Mouse (Mus musculus) cortical plate, adult 2 months (tissue): Measurements from ENCODE around the gene Ahcyl1.

Experiments used
- CTCF ChIP-seq: fragments of 200-500 bp; IDR thresholded peaks from 2 replicates; pipeline ENCODE4 v1.5.1; 2011; ENCODE audit warnings: mild to moderate bottlenecking, control low read depth, low read length; ENCODE audit not compliant: insufficient read depth; ENCODE audit errors: extremely low read depth
- POLR2A ChIP-seq: fragments of 200-500 bp; IDR thresholded peaks from 2 replicates; pipeline ENCODE4 v1.6.1; 2011; ENCODE audit warnings: mild to moderate bottlenecking, low read length, control low read depth; ENCODE audit not compliant: insufficient read depth; ENCODE audit errors: extremely low read depth

- no peak for TF ChIP-seq CTCF
- no peak for TF ChIP-seq POLR2A
Measured at GRCm38 (mm10) chr3:107656888-107657287, 39.5 kb downstream of the Ahcyl1 start.
